Mouse (Mus musculus) common myeloid progenitor, adult 5-6 weeks (primary cell): ENCODE data around the gene Carm1. TPM values are rescaled to one million over a fixed set of nuclear protein-coding genes. Genes with fewer than 3 reads are reported as not detected.
"Not testable (repeated sequence)": the region's sequence is repeated elsewhere in the genome, so short reads cannot be mapped to it uniquely, and the experiment has no call there.

Experiments used
- ATAC-seq: replicated peaks from 2 replicates; pipeline ENCODE4 v1.8.0; 2016; ENCODE audit warnings: low read depth, mild to moderate bottlenecking, moderate TSS enrichment, inconsistent platforms; ENCODE audit not compliant: poor library complexity, severe bottlenecking
- total RNA-seq: library from RNA; stranded (forward); fragments of 200-1000, 187-1606 nt; gene quantifications from 2 replicates; pipeline ENCODE4 v1.2.3, GENCODE M21; 2017

Carm1 gene
- total RNA-seq, 1 experiment from 2014 or later, result 50.2 TPM

GRCm38 (mm10) chr9:21568657-21569255 is 22.1 kb downstream of the Carm1 start:
- ATAC-seq, result no peak

GRCm38 (mm10) chr9:21574012-21574801 is 27.5 kb downstream of the Carm1 start:
- no peak for ATAC-seq

GRCm38 (mm10) chr9:21575253-21575652 is 28.6 kb downstream of the Carm1 start:
- ATAC-seq, result no peak

- ATAC-seq, result no peak
Measured at GRCm38 (mm10) chr9:21576286-21576685, 29.6 kb downstream of the Carm1 start.

- no peak for ATAC-seq
Measured at GRCm38 (mm10) chr9:21578226-21578625, 31.5 kb downstream of the Carm1 start.

- no peak for ATAC-seq
Measured at GRCm38 (mm10) chr9:21585401-21585800, 38.7 kb downstream of the Carm1 start.

- no peak for ATAC-seq
Measured at GRCm38 (mm10) chr9:21587678-21588349, 41.1 kb downstream of the Carm1 start.

GRCm38 (mm10) chr9:21588350-21588749 is 41.7 kb downstream of the Carm1 start:
- ATAC-seq, result no peak

GRCm38 (mm10) chr9:21589538-21589937 is 42.8 kb downstream of the Carm1 start:
- no peak for ATAC-seq

- ATAC-seq, result no peak
Measured at GRCm38 (mm10) chr9:21591127-21591830, 44.6 kb downstream of the Carm1 start.

GRCm38 (mm10) chr9:21591831-21592702 is 45.4 kb downstream of the Carm1 start:
- peak; percentile 50 for ATAC-seq

GRCm38 (mm10) chr9:21592703-21593121 is 46.0 kb downstream of the Carm1 start, which contains the start of the genes Timm29 and Yipf2:
Gene Timm29, plus strand, starts transcription at chr9:21592722.
Gene Yipf2, minus strand, starts transcription at chr9:21592828.
- ATAC-seq, result peak; percentile 91

- peak; percentile 22 for ATAC-seq
Measured at GRCm38 (mm10) chr9:21593122-21593721, 46.5 kb downstream of the Carm1 start.

- ATAC-seq, result not testable (repeated sequence)
Measured at GRCm38 (mm10) chr9:21594350-21594749, 47.7 kb downstream of the Carm1 start.

GRCm38 (mm10) chr9:21594838-21595237 is 48.1 kb downstream of the Carm1 start:
- no peak for ATAC-seq

GRCm38 (mm10) chr9:21598198-21598597 is 51.5 kb downstream of the Carm1 start:
- peak; percentile 79 for ATAC-seq

- ATAC-seq, result no peak
Measured at GRCm38 (mm10) chr9:21600186-21600585, 53.5 kb downstream of the Carm1 start.

GRCm38 (mm10) chr9:21601073-21601472 is 54.4 kb downstream of the Carm1 start:
- no peak for ATAC-seq
